Mouse (Mus musculus) intestine, embryonic 16.5 days (tissue): Measurements from ENCODE around the gene Wbp1. TPM values are rescaled to one million over a fixed set of nuclear protein-coding genes. Genes with fewer than 3 reads are reported as not detected.

Experiments used
- ATAC-seq: fragments of 200-750 bp; cut with Nextera tagmentation; 2 replicates; pipeline ENCODE4 v1.8.0; 2017; ENCODE audit warnings: moderate TSS enrichment, moderate library complexity
- H3K27ac ChIP-seq: fragments of 300-500 bp; sonication (generic); 2 replicates; pipeline ENCODE4 v1.5.1; 2014; ENCODE audit warnings: mild to moderate bottlenecking, low read length
- H3K27me3 ChIP-seq: fragments of 300-500 bp; sonication (generic); replicated peaks from 2 replicates; pipeline ENCODE4 v1.6.1; 2014; ENCODE audit warnings: low read length, control low read depth, mixed read lengths; ENCODE audit not compliant: control insufficient read depth, insufficient read depth
- H3K36me3 ChIP-seq: fragments of 300-500 bp; sonication (generic); 2 replicates; pipeline ENCODE4 v1.6.1; 2014; ENCODE audit warnings: low read length, control low read depth; ENCODE audit not compliant: control insufficient read depth, insufficient read depth
- H3K4me1 ChIP-seq: fragments of 300-500 bp; sonication (generic); 2 replicates; pipeline ENCODE4 v1.6.1; 2014; ENCODE audit warnings: low read length, control low read depth, mixed read lengths; ENCODE audit not compliant: control insufficient read depth, insufficient read depth
- H3K4me2 ChIP-seq: fragments of 300-500 bp; sonication (generic); 2 replicates; pipeline ENCODE4 v1.6.1; 2014; ENCODE audit warnings: low read depth, low read length, control low read depth
- H3K4me3 ChIP-seq: fragments of 300-500 bp; sonication (generic); 2 replicates; pipeline ENCODE4 v1.5.1; 2014; ENCODE audit warnings: mild to moderate bottlenecking, low read length
- H3K9ac ChIP-seq: fragments of 300-500 bp; sonication (generic); 2 replicates; pipeline ENCODE4 v1.6.1; 2014; ENCODE audit warnings: low read depth, low read length
- H3K9me3 ChIP-seq: fragments of 300-500 bp; sonication (generic); 2 replicates; pipeline ENCODE4 v1.6.1; 2016; ENCODE audit warnings: low read length, control low read depth; ENCODE audit not compliant: control insufficient read depth
- WGBS: fragments of 180-500 bp; shearing (Covaris S2); extraction: QIAGEN DNeasy Blood & Tissue Kit; methylation state at CpG from one replicate; pipeline ENCODE4 v1.1.7; 2014; 5-methylcytosine and 5-hydroxymethylcytosine counted together
- polyA plus RNA-seq: library from polyadenylated mRNA; unstranded; fragments of >200 nt; fragmentation: Nextera tagmentation; extraction: Ambion mirVana; gene quantifications from 2 replicates; pipeline ENCODE4 v1.2.1, GENCODE M21; 2015

The Wbp1 gene
- polyA plus RNA-seq, 1 experiment from 2014 or later: 95.5 TPM

- Histone ChIP-seq H3K9ac (peak overlapping the region; percentile 87), H3K27me3 (no peaks in the 10 kb centered on the region), H3K4me3 (peak overlapping the region; percentile 58), H3K4me1 (peaks cover 41% of the 10 kb centered on the region), H3K9me3 (no peaks in the 10 kb centered on the region), H3K36me3 (no peaks in the 10 kb centered on the region; the same call in 1 of the 2 replicates), H3K27ac (peak overlapping the region; percentile 100), H3K4me2 (peak overlapping the region; percentile 81)
- 5% methylated on average over 37 of the region's 37 CpGs for WGBS
- no peak for ATAC-seq
Measured at GRCm38 (mm10) chr6:83135571-83136161, 14.3 kb upstream of the Wbp1 start.

DNA sequence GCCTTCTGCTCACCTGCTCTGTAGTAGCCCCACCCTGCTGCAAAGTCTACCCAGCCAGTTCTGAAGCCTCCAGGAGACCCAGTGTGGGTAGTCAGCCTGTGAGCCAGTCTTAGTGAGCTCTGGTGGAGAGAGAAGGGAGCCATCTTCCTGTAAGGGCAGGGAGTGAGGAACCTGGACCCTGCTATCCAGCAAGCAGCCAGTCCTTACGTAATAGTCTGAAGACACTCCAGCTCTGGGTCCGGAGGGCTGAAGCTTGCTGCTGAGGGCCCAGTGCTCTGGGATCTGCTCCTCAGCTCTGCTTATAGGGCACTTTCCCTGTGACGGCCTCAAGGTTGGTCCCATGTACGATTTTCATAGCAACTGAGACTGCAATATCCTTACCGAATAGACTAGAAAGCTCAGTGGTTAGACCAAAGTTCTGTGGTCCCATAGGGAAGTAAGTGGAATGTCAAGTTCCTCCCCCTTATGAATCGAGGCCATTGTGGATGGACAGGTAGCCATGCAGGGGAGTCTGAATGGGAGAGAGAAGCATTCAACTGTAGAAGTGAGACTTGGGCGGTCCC, 13.7 kb upstream of the Wbp1 start, which contains the start of gene Rtkn:
Gene Rtkn (plus strand): TSS at position 513 of the 563 bp plus-strand sequence.
- Histone ChIP-seq H3K27me3 (no peaks in the 10 kb centered on the region), H3K36me3 (no peaks in the 10 kb centered on the region; the same call in 1 of the 2 replicates), H3K9ac (peak within 1 kb of the TSS; percentile 87), H3K27ac (peak within 1 kb of the TSS; percentile 100), H3K4me3 (peak within 1 kb of the TSS; percentile 58), H3K9me3 (no peaks in the 10 kb centered on the region), H3K4me2 (peak within 1 kb of the TSS; percentile 81), H3K4me1 (peaks cover 43% of the 10 kb centered on the region)
- peak; percentile 9; the same call in 1 of the 2 replicates for ATAC-seq
- WGBS: 58% methylated on average over 7 of the region's 7 CpGs

DNA sequence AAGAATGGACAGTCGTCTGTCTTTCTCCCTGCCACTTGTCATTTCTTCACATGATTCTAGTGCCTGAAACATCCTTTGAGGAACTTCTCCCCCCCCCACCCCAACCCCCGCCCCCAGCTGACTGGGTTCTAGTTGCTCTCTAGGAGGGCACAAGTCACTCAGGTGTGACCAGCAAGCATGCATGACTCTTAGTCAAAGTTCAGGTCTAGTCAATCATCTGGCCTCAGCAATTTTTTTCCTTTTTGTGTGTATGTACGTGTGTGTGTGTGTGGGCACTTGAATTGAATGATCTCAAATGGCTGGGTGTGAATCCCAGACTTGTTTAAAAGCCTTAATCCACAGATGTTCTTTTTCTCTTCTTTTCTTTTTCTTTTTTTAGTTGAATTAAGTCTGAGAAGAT, 12.9 kb upstream of the Wbp1 start:
- Histone ChIP-seq H3K27me3 (no peaks in the 10 kb centered on the region), H3K4me2 (no peak overlapping the region), H3K36me3 (no peaks in the 10 kb centered on the region; the same call in 1 of the 2 replicates), H3K4me1 (peaks cover 42% of the 10 kb centered on the region), H3K27ac (no peak overlapping the region), H3K4me3 (no peak overlapping the region), H3K9ac (no peak overlapping the region), H3K9me3 (no peaks in the 10 kb centered on the region)
- ATAC-seq: no peak
- WGBS: 55% methylated on average over 3 of the region's 3 CpGs

DNA sequence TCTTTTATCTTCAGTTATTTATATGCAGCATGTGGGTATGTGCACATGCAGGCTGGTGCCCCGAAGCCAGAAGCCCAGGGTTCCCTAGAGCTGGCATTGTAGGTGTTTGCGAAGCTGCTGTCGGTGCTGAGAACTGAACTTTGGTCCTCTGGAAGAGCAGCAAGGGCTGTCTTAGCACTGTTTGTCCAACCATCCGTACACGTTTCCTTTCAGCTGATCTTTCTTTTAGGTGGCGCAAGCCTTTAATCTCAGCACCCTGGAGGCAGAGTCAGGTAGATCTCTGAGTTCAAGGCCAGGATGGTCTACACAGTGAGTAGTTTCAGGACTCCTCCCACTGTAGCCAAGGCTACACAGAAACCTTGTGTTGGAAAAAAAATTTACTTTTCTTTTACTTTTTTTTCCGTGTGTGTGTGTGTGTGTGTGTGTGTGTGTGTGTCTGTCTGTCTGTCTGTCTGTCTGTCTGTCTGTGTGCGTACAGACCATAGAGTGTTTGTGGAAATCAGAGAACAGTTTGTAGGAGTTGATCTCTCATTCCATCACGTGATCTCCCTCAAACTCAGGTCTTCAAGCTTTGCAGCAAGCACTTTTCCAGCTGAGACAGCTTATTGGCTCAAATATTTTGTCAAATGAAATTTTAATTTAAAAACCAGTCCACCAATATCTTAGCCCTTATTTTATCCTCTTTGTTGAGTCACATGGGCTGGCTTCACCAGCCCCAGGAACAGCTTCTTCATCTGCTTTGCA, 11.0 kb upstream of the Wbp1 start:
- Histone ChIP-seq H3K36me3 (no peaks in the 10 kb centered on the region), H3K27me3 (no peaks in the 10 kb centered on the region), H3K4me3 (no peak overlapping the region), H3K4me1 (peaks cover 31% of the 10 kb centered on the region), H3K4me2 (peak overlapping the region; percentile 38), H3K9ac (no peak overlapping the region), H3K27ac (peak overlapping the region; percentile 95), H3K9me3 (no peaks in the 10 kb centered on the region)
- peak; percentile 13; the same call in 1 of the 2 replicates for ATAC-seq
- 70% methylated on average over 9 of the region's 9 CpGs for WGBS

DNA sequence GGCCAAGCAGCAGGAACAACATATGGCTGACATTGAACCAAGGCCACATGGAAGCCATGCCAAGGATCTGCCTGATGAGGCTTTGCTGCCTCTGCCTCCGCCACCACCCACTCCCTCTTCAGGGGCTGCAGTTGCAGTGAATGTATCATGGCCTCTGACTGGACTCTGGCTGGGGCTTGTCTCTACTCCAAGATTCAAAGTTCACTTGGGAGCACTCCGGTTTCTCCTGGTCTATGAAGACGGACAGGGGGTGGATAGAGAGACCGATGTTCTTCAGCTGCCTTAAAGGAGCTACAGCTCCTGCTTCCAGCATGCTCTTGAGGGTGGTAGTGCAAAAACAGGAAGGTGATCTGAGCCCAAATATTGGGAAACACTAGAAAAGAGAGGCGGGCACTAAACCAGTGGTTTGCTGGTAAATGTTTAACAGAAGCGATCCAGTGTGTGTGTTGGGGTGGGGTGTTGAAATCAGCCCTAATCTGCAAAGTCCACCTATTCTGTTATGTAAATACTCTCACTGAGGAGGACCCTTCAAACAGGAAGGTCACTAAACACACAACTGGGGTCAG, 10.2 kb upstream of the Wbp1 start:
- Histone ChIP-seq H3K9me3 (no peaks in the 10 kb centered on the region), H3K27me3 (no peaks in the 10 kb centered on the region), H3K4me1 (peaks cover 30% of the 10 kb centered on the region), H3K27ac (peak overlapping the region; percentile 95), H3K9ac (peak overlapping the region; percentile 50; the same call in 1 of the 2 replicates), H3K4me3 (peak overlapping the region; percentile 8; the same call in 1 of the 2 replicates), H3K36me3 (no peaks in the 10 kb centered on the region), H3K4me2 (peak overlapping the region; percentile 38)
- 38% methylated on average over 6 of the region's 6 CpGs for WGBS
- peak; percentile 79 for ATAC-seq

DNA sequence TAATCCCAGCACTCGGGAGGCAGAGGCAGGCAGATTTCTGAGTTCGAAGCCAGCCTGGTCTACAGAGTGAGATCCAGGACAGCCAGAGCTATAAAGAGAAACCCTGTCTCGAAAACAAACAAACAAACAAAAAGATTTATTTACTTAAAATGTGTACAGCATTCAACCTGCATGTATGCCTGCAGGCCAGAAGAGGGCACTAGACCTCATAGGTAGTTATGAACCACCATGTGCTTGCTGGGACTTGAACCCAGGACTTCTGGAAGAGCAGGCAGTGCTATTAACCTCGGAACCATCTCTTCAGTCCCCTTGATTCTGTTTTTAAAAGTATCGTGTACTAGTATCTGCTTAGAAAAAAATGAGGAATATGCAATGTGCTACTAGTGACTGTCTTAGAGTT, 6.1 kb upstream of the Wbp1 start:
- no peak overlapping the region for H3K27ac ChIP-seq
- no peak overlapping the region for H3K4me3 ChIP-seq
- peaks cover 29% of the 10 kb centered on the region for H3K4me1 ChIP-seq
- WGBS: 94% methylated on average over 5 of the region's 5 CpGs
- H3K9ac ChIP-seq: no peak overlapping the region
- ATAC-seq: no peak
- H3K9me3 ChIP-seq: no peaks in the 10 kb centered on the region
- H3K27me3 ChIP-seq: no peaks in the 10 kb centered on the region
- no peaks in the 10 kb centered on the region for H3K36me3 ChIP-seq
- H3K4me2 ChIP-seq: no peak overlapping the region

- Histone ChIP-seq H3K4me2 (peak within 1 kb of the TSS; percentile 62), H3K27ac (peak within 1 kb of the TSS; percentile 53), H3K4me1 (peaks cover 25% of the 10 kb centered on the region), H3K36me3 (no peaks in the 10 kb centered on the region), H3K9me3 (no peaks in the 10 kb centered on the region), H3K27me3 (no peaks in the 10 kb centered on the region), H3K9ac (peak within 1 kb of the TSS; percentile 84), H3K4me3 (peak within 1 kb of the TSS; percentile 75)
- WGBS: 23% methylated on average over 5 of the region's 5 CpGs
- ATAC-seq: no peak
Measured at GRCm38 (mm10) chr6:83125331-83125730, 4.0 kb upstream of the Wbp1 start, which contains the start of gene Ino80b. Ino80b (minus strand) TSS chr6:83125431.

DNA sequence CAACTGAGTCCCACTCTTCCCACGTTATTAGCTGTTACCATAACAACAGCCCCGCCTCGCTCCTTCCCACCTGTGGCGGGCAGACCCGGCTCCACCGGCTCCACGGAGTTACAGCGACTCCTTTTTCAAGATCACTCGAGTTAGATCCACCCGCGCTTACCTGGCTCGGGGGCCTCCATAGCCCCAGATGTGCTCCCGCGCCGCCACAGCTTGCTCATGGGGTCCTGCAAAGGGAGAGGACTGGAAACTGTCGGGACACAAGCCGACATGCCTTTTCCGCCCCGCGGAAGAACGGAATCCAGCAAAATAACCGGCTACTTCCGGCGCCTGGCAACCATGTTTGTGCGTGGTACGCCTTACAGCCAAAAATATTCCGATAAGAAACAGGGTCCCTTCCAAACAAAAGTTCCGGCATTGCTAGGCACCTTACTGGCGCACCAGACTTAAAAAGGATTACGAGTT, 3.5 kb upstream of the Wbp1 start:
- H3K9ac ChIP-seq: peak overlapping the region; percentile 84
- peak; percentile 7 for ATAC-seq
- H3K4me1 ChIP-seq: peaks cover 30% of the 10 kb centered on the region
- H3K27me3 ChIP-seq: no peaks in the 10 kb centered on the region
- H3K4me3 ChIP-seq: peak overlapping the region; percentile 75
- no peaks in the 10 kb centered on the region for H3K9me3 ChIP-seq
- peak overlapping the region; percentile 53 for H3K27ac ChIP-seq
- H3K4me2 ChIP-seq: peak overlapping the region; percentile 62
- WGBS: under 1% methylated on average over 30 of the region's 30 CpGs
- no peaks in the 10 kb centered on the region for H3K36me3 ChIP-seq

GRCm38 (mm10) chr6:83122961-83123360, 1.6 kb upstream of the Wbp1 start:
- WGBS: 86% methylated on average over 5 of the region's 5 CpGs
- no peak overlapping the region for H3K4me2 ChIP-seq
- no peaks in the 10 kb centered on the region for H3K27me3 ChIP-seq
- H3K4me3 ChIP-seq: no peak overlapping the region
- no peaks in the 10 kb centered on the region; the same call in 1 of the 2 replicates for H3K36me3 ChIP-seq
- H3K9me3 ChIP-seq: no peaks in the 10 kb centered on the region
- H3K27ac ChIP-seq: no peak overlapping the region
- H3K4me1 ChIP-seq: peaks cover 31% of the 10 kb centered on the region
- H3K9ac ChIP-seq: no peak overlapping the region
- ATAC-seq: no peak
